Mouse (Mus musculus) bone marrow macrophage, adult 2 months (primary cell): ENCODE measurements around the gene Rapgef6.

Experiments used
- CTCF ChIP-seq: IDR thresholded peaks from 2 replicates; pipeline ENCODE4 v1.5.1; 2012; ENCODE audit warnings: low read depth, mild to moderate bottlenecking, low read length, moderate library complexity
- POLR2A ChIP-seq: IDR thresholded peaks from 2 replicates; pipeline ENCODE4 v1.6.1; 2012; ENCODE audit warnings: mild to moderate bottlenecking, low read depth, low read length, borderline replicate concordance

DNA sequence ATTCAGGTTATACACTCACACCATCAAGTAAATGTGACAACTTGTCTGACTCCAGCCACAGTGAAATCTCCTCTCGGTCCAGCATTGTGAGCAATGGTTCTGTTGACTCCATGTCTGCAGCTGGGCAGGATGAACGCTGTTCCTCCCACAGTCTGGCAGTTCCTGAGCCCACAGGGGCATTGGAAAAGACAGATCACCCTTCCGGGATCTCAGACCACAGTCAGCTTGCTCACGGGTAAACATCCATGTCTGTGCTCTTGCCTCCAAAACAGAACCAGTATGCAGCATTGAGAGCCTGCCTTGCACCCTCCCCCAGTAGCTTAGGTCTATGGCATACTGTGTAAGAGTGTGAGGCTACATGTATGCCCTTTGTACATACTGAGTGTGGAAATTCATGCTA is 167.5 kb downstream of the Rapgef6 start:
- TF ChIP-seq CTCF (no peak), POLR2A (no peak)
